Mouse (Mus musculus) liver, embryonic 11.5 days (tissue): ENCODE measurements around the gene Ankrd23. TPM values are rescaled to one million over a fixed set of nuclear protein-coding genes. Genes with fewer than 3 reads are reported as not detected.
A peak's percentile ranks its signal among the peaks of the same experiment; 100 is the strongest.

ENCODE experiments used
- ATAC-seq: fragments of 200-750 bp; cut with Nextera tagmentation; replicated peaks from 2 replicates; pipeline ENCODE4 v1.8.0; 2017; ENCODE audit warnings: moderate number of reproducible peaks, mild to moderate bottlenecking, moderate TSS enrichment, moderate library complexity; ENCODE audit not compliant: low FRiP score
- DNase-seq: peaks from one replicate; pipeline ENCODE4 v3.0.0-alpha.2; 2017; ENCODE audit warnings: low spot score
- H3K27ac ChIP-seq: fragments of 300-500 bp; sonication (generic); 2 replicates; pipeline ENCODE4 v1.5.1; 2014; ENCODE audit warnings: mild to moderate bottlenecking, low read depth, low read length, control low read depth
- H3K27me3 ChIP-seq: fragments of 300-500 bp; sonication (generic); replicated peaks from 2 replicates; pipeline ENCODE4 v1.6.1; 2014; ENCODE audit warnings: low read length, mixed read lengths; ENCODE audit not compliant: control insufficient read depth, insufficient read depth
- H3K36me3 ChIP-seq: fragments of 300-500 bp; sonication (generic); 2 replicates; pipeline ENCODE4 v1.6.1; 2014; ENCODE audit warnings: mild to moderate bottlenecking, low read length, moderate library complexity, mixed read lengths; ENCODE audit not compliant: control insufficient read depth, insufficient read depth
- H3K4me1 ChIP-seq: fragments of 300-500 bp; sonication (generic); replicated peaks from 2 replicates; pipeline ENCODE4 v1.6.1; 2014; ENCODE audit warnings: low read length, mixed read lengths; ENCODE audit not compliant: control insufficient read depth, insufficient read depth
- H3K4me2 ChIP-seq: fragments of 300-500 bp; sonication (generic); 2 replicates; pipeline ENCODE4 v1.6.1; 2014; ENCODE audit warnings: mild to moderate bottlenecking, control low read depth, moderate library complexity
- H3K4me3 ChIP-seq: fragments of 300-500 bp; sonication (generic); 2 replicates; pipeline ENCODE4 v1.5.1; 2014; ENCODE audit warnings: low read depth, low read length, control low read depth
- H3K9ac ChIP-seq: fragments of 300-500 bp; sonication (generic); 2 replicates; pipeline ENCODE4 v1.6.1; 2014; ENCODE audit warnings: low read depth, low read length, control low read depth
- H3K9me3 ChIP-seq: fragments of 300-500 bp; sonication (generic); 2 replicates; pipeline ENCODE4 v1.6.1; 2016; ENCODE audit warnings: low read length, inconsistent platforms, mixed read lengths; ENCODE audit not compliant: control insufficient read depth
- WGBS: fragments of 180-500 bp; shearing (Covaris S2); extraction: QIAGEN DNeasy Blood & Tissue Kit; methylation state at CpG from one replicate; pipeline ENCODE4 v1.1.7; 2014; 5-methylcytosine and 5-hydroxymethylcytosine counted together
- polyA plus RNA-seq: library from polyadenylated mRNA; unstranded; fragments of >200 nt; fragmentation: Nextera tagmentation; extraction: Ambion mirVana; gene quantifications from 2 replicates; pipeline ENCODE4 v1.2.1, GENCODE M21; 2014

The Ankrd23 gene
- polyA plus RNA-seq, 1 experiment from 2014 or later, result 13.4 TPM

DNA sequence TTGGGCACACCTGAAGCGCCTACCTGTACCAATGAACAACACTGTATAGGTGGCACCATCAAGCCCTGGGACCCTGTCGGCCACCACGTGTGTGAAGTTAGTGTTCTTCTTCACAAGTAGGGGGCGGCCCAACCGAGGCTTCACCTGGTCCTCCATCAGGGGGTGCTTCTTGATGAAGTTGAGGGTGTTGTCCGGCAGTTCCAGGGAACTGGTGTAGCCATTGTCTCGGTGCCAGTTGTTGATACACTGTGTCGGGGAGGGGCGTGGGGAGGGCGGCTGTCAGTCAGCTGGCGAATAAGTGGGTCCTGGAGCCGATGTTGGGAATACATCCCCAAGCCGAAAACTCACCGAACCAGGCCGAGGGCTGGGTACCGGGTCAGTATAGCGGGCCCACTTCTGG lies 15.2 kb upstream of the Ankrd23 start:
- Histone ChIP-seq H3K9ac (no peak overlapping the region), H3K4me2 (no peak overlapping the region), H3K4me1 (peaks cover 18% of the 10 kb centered on the region), H3K27ac (no peak overlapping the region), H3K9me3 (no peaks in the 10 kb centered on the region), H3K4me3 (no peak overlapping the region), H3K27me3 (peaks cover 20% of the 10 kb centered on the region), H3K36me3 (peaks cover 22% of the 10 kb centered on the region)
- DNase-seq (no peak), ATAC-seq (no peak)
- 89% methylated on average over 17 of the region's 17 CpGs for WGBS

DNA sequence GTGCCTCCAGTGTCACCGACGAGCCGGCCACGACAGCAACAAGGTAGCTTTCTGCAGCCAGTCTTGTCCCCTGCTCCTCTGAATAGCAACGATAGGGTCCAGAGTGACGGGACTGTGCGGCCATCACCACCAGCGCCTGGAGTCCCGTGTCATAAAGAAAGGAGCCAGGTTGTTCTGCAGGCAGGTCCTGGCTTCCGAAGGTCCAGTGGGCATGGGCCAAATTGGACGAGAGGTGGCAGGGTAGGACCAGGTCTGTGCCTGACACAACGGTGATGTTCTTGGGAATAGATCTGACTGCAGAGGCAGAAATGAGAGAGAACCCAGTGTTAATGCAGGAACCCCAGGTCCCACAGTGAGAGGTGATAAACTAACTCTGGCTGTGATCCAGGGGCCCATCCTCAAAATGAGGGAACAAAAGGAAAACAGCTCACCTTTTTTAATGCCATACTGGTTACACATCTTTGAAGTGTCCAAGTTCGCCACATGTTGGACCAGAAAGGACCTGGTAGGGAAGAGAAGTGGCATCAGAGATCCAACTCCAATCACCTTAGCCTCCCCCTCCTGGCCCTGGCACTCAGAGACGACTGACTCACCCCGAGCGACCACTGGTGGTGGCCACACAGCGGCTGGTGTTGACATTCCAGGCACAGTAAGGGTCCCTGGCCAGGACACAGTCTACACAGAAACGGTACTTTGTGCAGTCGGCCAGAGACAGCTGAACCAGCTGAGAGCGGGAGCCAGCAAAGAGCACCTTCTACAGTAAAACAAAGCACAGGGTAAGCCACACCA lies 13.6 kb upstream of the Ankrd23 start:
- Histone ChIP-seq H3K27me3 (peaks cover 8% of the 10 kb centered on the region), H3K36me3 (peaks cover 22% of the 10 kb centered on the region), H3K9me3 (no peaks in the 10 kb centered on the region), H3K27ac (no peak overlapping the region), H3K4me3 (no peak overlapping the region), H3K4me2 (no peak overlapping the region), H3K4me1 (peaks cover 19% of the 10 kb centered on the region), H3K9ac (no peak overlapping the region)
- DNase-seq, result no peak
- 82% methylated on average over 20 of the region's 20 CpGs for WGBS
- no peak for ATAC-seq

DNA sequence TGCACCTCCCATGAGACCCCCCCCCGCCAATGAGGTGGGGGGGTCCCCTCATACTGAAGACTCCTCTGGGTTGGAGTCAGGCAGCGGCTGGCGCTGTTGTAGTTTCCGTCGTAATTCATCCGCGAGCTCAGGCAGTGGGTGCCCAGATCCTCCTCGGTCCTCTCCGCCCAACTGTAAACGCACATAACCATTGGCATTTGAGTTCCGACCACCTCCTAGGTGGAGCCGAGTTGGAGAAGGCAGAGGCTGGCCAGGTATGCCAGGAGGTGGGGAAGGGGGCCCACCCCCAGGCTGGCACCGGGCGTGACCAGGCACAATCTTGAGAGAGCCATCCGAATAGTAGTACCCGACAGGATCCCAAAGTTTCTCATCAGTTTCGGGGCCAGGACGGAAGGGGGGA lies 12.8 kb upstream of the Ankrd23 start:
- Histone ChIP-seq H3K9ac (no peak overlapping the region), H3K4me1 (peaks cover 17% of the 10 kb centered on the region), H3K4me2 (no peak overlapping the region), H3K4me3 (no peak overlapping the region), H3K9me3 (no peaks in the 10 kb centered on the region), H3K27me3 (peaks cover 1% of the 10 kb centered on the region), H3K27ac (no peak overlapping the region), H3K36me3 (peaks cover 22% of the 10 kb centered on the region)
- ATAC-seq (no peak), DNase-seq (no peak)
- 84% methylated on average over 18 of the region's 18 CpGs for WGBS

DNA sequence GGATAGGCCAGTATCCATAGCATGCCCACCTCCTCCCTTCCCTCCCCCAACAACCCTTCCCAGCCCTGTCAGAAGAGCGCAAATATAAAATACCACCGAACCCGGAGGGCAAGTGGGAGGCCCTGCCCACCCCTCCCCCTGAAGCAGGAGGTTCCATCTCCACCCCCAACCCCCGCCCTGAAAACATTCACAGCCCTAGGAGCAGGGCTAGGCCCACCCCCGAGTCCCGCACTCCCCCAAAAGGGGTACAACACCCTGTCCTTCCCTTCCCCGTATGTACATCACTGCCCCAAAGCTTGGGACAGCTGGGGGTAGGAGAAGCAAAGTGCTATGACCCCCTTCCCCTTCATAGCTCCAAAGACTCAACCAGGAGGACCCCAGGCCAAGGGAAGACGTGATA lies 12.1 kb upstream of the Ankrd23 start:
- Histone ChIP-seq H3K27ac (no peak overlapping the region), H3K4me3 (no peak overlapping the region; the same call in 1 of the 2 replicates), H3K36me3 (peaks cover 22% of the 10 kb centered on the region), H3K4me1 (peaks cover 17% of the 10 kb centered on the region), H3K9ac (no peak overlapping the region), H3K9me3 (no peaks in the 10 kb centered on the region), H3K4me2 (no peak overlapping the region), H3K27me3 (no peaks in the 10 kb centered on the region; the same call in 1 of the 2 replicates)
- 67% methylated on average over 8 of the region's 8 CpGs for WGBS
- DNase-seq (no peak), ATAC-seq (no peak)

DNA sequence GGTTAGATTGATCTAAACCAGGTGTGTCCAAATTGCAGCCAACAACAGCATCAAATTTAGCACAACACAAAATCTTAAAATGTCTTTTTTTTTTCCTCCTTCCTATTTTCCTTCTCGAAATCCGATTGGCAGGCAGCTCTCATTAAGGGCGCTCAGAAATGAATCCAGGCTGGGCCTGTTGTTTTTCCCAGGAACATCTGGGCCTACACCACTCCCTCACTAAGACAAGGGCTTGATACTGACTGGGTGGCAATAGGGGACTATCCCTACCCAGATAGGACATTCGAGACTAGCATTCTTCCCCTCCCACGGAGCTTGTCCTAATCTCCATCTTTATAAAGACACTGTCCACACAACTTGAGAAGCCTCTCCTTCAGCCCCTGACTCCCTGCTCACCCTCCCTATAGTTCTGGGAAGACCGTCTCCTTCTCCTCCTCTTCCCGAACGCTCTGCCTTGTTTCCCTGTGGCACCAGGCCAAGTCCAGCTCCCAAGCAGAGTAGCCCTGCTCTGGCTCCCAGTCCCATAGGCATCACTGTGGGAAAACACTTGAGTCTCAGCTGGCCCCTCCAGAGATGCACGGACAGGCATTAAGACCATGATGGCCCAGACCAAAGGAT lies 11.4 kb upstream of the Ankrd23 start:
- H3K9me3 ChIP-seq, result no peaks in the 10 kb centered on the region
- H3K4me1 ChIP-seq, result peaks cover 17% of the 10 kb centered on the region
- DNase-seq (no peak), ATAC-seq (no peak)
- WGBS, result 59% methylated on average over 9 of the region's 9 CpGs
- no peak overlapping the region for H3K4me2 ChIP-seq
- H3K27ac ChIP-seq, result no peak overlapping the region
- H3K9ac ChIP-seq, result no peak overlapping the region
- no peaks in the 10 kb centered on the region; the same call in 1 of the 2 replicates for H3K27me3 ChIP-seq
- peaks cover 16% of the 10 kb centered on the region; the same call in 1 of the 2 replicates for H3K36me3 ChIP-seq
- H3K4me3 ChIP-seq, result no peak overlapping the region

DNA sequence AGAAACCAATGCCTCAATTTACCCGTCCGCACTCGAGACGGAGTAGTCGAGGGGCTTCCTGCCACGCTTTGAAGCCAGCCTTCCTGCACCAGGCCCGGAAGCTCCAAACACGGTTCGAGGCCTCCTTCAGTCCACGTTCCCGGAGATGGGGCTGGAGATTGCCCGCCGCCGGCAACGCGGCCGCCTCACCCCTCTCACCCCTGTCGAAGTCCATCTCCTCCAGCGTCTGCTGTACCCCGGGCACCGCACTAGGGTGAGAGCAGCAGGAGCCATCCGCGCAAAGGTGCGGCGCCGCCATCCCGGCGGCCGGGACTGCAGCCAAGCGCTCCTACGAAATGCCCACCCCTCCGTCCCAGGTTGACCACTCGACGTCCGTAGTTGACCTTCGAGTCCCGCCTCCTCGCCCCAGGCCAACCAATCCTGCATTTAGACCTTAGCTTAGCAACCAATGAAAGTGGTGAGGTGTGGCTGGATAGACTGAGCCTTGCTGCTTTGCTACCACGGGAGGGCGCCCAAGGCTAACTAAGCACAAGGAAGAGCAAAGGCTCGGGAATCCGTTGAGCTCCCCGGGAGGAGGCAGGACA lies 10.3 kb upstream of the Ankrd23 start, which contains the start of gene Ankrd39:
Gene Ankrd39 (minus strand): TSS at position 558 of the 584 bp plus-strand sequence.
- peak within 1 kb of the TSS; percentile 75 for H3K9ac ChIP-seq
- peak; percentile 98 for ATAC-seq
- WGBS, result under 1% methylated on average over 43 of the region's 43 CpGs
- H3K36me3 ChIP-seq, result peaks cover 14% of the 10 kb centered on the region; the same call in 1 of the 2 replicates
- H3K27ac ChIP-seq, result no peak within 1 kb of the TSS; the same call in 1 of the 2 replicates
- peak within 1 kb of the TSS; percentile 71 for H3K4me2 ChIP-seq
- peak; percentile 91 for DNase-seq
- H3K27me3 ChIP-seq, result no peaks in the 10 kb centered on the region; the same call in 1 of the 2 replicates
- no peaks in the 10 kb centered on the region for H3K9me3 ChIP-seq
- H3K4me3 ChIP-seq, result peak within 1 kb of the TSS; percentile 76
- H3K4me1 ChIP-seq, result peaks cover 17% of the 10 kb centered on the region

DNA sequence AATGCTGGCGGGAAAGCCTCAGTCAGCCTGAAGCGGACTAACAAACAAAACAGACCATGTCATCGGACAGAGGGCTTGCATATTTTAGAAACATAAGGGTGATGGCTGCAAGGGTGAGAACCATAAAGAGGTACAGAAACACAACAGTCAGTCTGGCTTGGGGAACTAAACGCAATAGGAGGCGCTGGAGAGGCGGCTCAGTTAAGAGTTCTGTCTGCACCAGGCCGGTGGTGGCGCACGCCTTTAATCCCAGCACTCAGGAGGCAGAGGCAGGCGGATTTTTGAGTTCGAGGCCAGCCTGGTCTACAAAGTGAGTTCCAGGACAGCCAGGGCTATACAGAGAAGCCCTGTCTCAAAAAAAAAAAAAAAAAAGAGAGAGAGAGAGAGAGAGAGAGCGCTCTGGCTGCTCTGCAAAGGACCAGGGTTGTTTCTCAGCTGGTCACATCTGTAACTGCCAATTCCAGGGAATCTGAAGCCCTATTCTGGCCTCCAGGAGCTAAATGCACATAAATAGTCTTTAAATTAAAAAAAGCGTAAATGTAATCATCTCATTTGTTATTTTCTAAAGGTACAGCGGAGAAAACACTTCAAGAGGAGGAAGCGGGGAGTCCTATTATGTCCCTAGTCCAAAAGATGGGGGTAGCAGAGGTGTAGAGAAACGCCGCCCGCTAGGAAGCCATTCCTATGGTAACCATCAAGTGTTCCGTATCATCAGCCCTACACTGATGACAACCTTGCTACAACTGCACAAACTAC lies 9.3 kb upstream of the Ankrd23 start:
- ATAC-seq, result no peak
- peaks cover 15% of the 10 kb centered on the region for H3K36me3 ChIP-seq
- H3K27ac ChIP-seq, result no peak overlapping the region
- WGBS, result 59% methylated on average over 19 of the region's 19 CpGs
- peak overlapping the region; percentile 76 for H3K4me3 ChIP-seq
- H3K9ac ChIP-seq, result peak overlapping the region; percentile 75
- H3K27me3 ChIP-seq, result no peaks in the 10 kb centered on the region; the same call in 1 of the 2 replicates
- H3K4me2 ChIP-seq, result peak overlapping the region; percentile 71
- DNase-seq, result no peak
- peaks cover 17% of the 10 kb centered on the region for H3K4me1 ChIP-seq
- no peaks in the 10 kb centered on the region for H3K9me3 ChIP-seq

DNA sequence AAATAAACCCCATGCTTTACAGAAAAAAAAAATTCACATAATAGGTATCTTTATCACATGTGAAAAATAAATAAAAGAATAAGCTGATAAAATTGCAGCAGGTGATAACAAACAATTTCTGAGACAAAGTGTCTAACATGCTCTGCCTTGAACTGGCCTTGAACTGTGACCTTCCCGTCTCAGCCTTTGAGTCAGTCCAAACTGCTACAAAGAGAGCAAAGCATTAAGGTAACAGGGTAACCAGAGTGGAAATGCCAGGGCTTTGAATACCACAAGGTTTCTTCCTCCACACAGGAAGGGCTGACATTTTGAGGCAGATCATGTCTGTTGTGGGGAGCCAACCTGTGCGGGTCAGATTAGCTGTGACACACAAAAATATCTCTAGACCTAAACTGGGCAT lies 8.7 kb upstream of the Ankrd23 start:
- H3K9me3 ChIP-seq, result no peaks in the 10 kb centered on the region
- peak overlapping the region; percentile 71 for H3K4me2 ChIP-seq
- no peak overlapping the region for H3K4me3 ChIP-seq
- H3K36me3 ChIP-seq, result peaks cover 10% of the 10 kb centered on the region
- no peak for ATAC-seq
- DNase-seq, result no peak
- 55% methylated on average over 2 of the region's 2 CpGs for WGBS
- H3K27me3 ChIP-seq, result no peaks in the 10 kb centered on the region
- no peak overlapping the region for H3K27ac ChIP-seq
- no peak overlapping the region for H3K9ac ChIP-seq
- peaks cover 17% of the 10 kb centered on the region for H3K4me1 ChIP-seq
